Mouse (Mus musculus): ENCODE measurements around the gene Slc22a4. TPM values are rescaled to one million over a fixed set of nuclear protein-coding genes. Genes with fewer than 3 reads are reported as not detected.
"Not testable (repeated sequence)": the region's sequence is repeated elsewhere in the genome, so short reads cannot be mapped to it uniquely, and the experiment has no call there.

Slc22a4 gene
- total RNA-seq, 2 experiments from 2014 or later, result 4.0 to 4.5 TPM

DNA sequence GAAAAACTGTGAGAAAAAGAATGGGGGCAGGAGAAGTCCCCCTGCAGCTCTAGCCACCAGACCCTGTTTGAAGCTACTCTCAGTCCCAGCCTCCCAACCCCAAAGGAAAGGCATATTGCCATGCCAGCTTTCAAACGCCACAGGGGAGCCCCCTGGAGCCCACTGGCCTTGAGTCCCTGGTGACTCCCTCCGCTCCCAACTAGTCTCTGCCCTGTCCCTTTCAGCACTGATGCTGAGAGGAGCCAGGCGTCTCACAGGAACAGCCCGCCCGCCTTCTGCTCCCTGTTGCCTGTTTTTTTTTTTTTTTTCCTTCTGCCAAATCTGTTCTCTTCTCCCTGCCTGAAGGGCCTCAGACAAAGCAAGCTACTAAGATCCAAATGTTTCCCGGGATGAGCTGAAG is 30.8 kb upstream of the Slc22a4 start:
- peak in 1 of 2 experiments; percentile 46 for DNase-seq (ENCODE audit: low spot score in 2 of 2)
- intact Hi-C loops (cut with DNase I), result no loop called here

DNA sequence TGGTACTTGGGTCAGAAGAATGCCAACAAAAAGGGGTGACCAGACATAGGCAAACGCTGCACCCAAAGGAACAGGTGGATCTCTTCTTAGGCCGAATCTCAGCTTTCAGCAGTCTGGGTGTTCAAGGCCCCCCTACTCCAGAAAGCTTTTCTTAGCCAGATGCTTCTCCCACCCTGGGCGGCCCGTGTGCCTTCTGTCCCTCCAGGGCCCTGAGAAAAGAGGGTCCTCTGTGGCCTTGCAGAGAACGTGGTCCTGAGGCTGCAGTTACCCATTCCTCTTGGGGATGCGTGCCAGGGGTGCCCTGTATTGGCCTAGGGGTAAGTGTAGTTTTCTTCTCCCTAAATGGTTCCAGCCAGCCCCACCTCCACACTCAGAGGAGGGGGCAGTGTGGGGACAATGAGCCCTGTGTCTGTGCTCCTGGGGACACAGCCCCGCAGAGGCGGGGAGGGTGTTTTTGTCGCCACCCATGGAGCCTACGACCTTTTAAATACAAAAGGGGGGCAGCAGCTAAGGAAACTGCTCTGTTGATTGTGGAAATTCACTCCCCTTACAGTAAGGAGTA is 30.2 kb upstream of the Slc22a4 start:
- DNase-seq (ENCODE audit: low spot score in 2 of 2), result no peak
- intact Hi-C loops (cut with DNase I), result no loop called here

DNA sequence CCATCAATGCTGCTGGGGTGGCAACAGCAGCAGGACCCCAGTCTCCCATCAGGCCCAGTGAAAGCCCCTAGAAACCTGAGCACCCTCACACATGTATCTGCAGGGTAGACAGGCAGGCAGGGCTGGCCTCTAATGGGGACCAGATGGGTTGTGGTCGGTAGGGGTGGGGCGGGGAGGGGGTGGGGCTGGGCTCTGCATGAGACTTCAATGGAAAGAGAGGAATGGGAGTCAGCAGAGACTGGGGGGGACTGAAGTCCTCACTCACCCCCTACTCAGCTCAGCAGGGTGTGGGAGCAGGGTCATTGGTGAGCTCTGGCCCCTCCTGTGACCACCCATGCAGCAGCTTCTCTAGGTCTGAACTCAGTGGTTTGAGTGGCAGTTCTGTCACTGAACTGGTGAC is 29.5 kb upstream of the Slc22a4 start:
- intact Hi-C loops (cut with DNase I), result no loop called here
- no peak for DNase-seq (ENCODE audit: low spot score in 2 of 2)

DNA sequence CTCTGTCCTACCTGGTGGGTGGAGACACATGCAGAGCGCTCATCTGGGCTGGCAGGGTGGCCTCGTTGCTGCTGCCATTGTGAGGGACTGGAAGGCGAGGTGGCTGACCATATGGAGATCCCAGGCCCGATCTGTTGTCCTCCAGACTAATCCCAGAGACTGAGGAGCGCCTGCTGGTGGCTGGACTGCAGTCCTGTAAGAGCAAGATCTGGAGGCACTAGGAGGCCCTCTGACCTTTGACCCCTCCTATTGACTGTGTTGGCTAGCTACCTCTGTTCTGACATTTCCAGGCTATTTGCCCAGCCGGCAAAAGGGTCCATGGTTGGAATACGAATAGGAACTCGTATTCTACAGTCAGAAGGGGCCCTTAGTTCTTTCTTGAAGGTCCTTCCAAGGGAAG is 28.2 kb upstream of the Slc22a4 start:
- intact Hi-C loops (cut with DNase I), result no loop called here
- peak in 1 of 2 experiments; percentile 65 for DNase-seq (ENCODE audit: low spot score in 2 of 2)

DNA sequence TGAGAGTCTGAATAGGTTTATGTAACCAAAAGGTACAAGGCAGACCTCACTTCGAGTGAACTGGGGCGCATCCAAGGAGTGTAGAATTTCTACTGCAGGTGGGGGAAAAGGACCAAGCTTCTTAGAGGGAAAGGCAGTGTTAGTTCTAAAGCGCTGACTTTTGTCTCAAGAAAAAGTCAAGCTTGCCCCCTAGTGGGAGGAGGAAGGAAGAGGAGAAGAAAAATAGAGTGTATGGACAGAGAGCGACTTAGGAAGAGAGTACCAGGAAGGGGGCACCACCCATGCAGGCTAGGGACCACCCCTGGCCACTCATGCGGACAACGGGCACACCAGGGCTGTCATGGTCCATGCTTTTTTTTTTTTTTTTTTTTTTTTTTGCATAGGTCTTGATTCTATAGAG is 26.4 kb upstream of the Slc22a4 start:
- DNase-seq (ENCODE audit: low spot score in 2 of 2), result peak; percentile 71 to 73
- intact Hi-C loops (cut with DNase I), result loop anchor here (2.0 to 5.0 kb wide), 2 partner anchors 51 to 122 kb away; no protein-coding TSS in a partner anchor

DNA sequence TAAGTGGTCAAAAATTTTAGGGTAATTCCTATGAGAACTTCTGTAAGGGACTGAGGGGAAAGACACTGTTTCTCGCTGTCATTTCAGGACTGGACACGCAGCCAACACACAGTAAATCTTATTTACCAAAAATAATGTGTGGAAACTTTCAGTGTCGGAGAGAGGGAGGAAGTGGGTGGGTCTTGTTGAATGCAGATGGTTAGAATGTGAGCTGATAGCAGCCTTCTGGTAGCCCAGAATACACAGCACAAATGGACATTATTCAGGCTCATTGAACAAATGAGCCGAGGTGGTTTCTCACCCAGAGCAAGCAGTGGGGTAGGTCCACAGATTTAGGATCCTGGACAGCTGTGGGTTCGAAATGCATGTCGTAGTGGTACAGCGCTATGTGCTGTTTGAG is 25.2 kb upstream of the Slc22a4 start:
- no peak for DNase-seq (ENCODE audit: low spot score in 2 of 2)
- intact Hi-C loops (cut with DNase I), result loop anchor here (5.0 kb wide), 1 partner anchor 121 kb away; no protein-coding TSS in a partner anchor

DNA sequence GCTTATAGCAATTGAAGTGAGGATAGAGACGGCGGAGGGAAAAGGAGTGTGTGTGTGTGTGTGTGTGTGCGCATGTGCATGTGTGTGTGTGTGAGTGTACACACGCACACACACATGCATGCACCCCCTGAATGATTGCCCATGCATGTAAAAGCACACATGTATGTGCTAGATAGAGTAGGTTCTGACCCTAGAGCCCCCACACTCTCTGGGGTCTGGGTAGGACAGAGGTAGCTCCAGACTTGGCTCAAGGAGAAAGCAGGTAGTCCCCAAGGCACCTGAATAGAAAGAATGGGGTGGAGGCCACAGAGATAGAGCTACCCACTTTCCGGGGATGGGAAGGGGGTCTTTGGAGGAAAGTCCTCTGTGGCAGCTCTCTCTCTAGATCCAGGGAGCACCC is 24.2 kb upstream of the Slc22a4 start:
- no peak for DNase-seq (ENCODE audit: low spot score in 2 of 2)
- intact Hi-C loops (cut with DNase I), result loop anchor here (5.0 kb wide), 1 partner anchor 120 kb away; no protein-coding TSS in a partner anchor

DNA sequence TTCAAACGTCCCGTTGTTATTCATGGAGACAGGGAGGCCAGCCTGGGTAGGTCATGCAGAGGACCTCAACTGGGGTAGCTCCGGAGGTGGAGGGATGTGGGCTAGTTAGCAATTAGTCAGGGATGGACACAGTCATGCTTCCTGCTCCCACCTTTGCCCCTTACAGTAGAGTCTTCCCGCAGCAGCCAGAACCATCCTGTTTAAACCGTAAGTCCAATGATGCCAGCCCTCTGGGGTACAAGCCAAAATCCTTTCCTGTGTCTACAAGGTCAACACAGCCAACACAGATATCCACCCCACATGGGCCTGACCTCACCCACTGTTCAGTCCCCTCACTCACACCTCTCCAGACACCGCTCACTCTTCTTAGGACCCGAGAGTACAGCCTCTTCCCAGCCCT is 23.3 kb upstream of the Slc22a4 start:
- intact Hi-C loops (cut with DNase I), result loop anchor here (5.0 kb wide), 1 partner anchor 119 kb away; no protein-coding TSS in a partner anchor

DNA sequence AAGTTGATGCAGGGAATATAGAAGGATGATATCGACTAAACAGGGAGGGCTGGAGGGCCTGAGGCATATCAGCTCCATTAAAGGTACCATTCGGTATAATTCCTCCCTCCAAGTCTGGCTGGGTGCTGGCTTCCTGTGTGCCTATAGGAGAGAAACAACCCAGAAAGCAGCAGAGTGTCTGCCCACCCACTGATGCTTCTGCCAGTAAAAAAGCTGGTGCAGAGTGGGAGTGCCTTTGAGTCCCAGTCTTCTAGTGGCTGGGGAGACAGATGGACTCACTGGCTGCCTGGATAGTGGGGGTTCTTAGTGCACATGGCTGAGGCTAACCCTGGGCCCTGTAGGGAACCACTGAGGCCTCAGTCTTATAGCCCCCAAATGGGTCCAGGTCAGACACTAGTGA is 22.3 kb upstream of the Slc22a4 start:
- no peak for DNase-seq (ENCODE audit: low spot score in 2 of 2)

More for the DNA sequence above, 23.3 kb upstream of the Slc22a4 start:
- DNase-seq (ENCODE audit: low spot score in 2 of 2), result no peak

DNA sequence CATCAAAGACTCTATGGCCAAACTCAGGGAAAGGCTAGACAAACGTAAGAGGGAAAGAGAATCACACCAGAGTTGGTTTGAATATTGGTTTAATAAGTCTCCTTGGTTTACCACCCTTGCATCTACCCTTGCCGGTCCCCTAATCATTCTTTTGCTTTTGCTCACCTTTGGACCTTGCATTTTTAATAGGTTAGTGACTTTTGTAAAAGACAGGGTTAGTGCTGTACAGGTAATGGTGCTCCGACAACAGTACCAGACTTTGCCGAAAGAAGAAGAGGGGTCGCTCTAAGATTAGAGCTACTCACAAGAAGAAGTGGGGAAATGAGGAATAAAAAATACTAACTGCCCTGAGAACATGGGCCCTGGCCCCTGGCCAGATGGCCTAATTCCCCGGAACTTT is 12.8 kb upstream of the Slc22a4 start:
- intact Hi-C loops (cut with DNase I), result no loop called here
- no peak for DNase-seq (ENCODE audit: low spot score in 2 of 2)

More for the DNA sequence above, 22.3 kb upstream of the Slc22a4 start:
- intact Hi-C loops (cut with DNase I), result loop anchor here (5.0 kb wide), 1 partner anchor 118 kb away; no protein-coding TSS in a partner anchor

DNA sequence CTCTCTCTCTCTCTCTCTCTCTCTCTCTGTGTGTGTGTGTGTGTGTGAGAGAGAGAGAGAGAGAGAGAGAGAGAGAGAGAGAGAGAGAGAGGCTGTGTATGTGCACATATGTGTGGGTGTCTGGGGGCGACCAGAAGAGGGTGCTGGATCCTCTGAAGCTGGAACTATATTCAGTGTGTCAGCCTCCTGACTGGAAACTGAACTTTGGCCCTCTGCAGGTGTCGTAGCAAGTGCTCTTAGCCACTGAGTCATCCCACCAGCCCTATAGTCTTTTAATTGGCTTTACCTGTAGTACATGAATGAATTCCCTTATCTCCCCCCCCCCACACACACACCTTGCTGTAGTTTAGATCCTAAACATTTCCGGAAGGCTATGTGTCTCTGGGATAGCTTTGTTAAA is 5.0 kb upstream of the Slc22a4 start:
- DNase-seq (ENCODE audit: low spot score in 2 of 2); intact Hi-C loops (cut with DNase I): not testable (repeated sequence)

DNA sequence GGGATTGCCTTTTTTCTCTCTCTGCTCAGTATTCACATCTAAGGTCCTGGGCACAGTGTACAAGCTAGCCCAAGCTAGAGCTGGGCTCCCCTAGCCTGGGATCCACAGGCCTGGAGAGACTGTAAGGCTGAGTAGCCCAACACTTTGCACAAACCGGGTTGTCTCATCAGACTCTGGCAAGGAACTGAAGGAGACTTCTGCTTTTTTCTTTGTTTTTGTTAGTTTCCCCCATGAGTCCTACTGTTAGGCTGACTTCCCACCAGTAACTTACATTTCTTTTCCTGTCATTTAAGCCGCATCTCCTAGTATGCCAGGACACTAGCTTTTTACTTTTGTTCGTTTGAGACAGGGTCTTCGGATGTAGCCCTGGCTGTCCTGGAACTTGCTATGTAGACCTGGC is 1.1 kb upstream of the Slc22a4 start:
- DNase-seq (ENCODE audit: low spot score in 2 of 2), result no peak
- intact Hi-C loops (cut with DNase I), result no loop called here

DNA sequence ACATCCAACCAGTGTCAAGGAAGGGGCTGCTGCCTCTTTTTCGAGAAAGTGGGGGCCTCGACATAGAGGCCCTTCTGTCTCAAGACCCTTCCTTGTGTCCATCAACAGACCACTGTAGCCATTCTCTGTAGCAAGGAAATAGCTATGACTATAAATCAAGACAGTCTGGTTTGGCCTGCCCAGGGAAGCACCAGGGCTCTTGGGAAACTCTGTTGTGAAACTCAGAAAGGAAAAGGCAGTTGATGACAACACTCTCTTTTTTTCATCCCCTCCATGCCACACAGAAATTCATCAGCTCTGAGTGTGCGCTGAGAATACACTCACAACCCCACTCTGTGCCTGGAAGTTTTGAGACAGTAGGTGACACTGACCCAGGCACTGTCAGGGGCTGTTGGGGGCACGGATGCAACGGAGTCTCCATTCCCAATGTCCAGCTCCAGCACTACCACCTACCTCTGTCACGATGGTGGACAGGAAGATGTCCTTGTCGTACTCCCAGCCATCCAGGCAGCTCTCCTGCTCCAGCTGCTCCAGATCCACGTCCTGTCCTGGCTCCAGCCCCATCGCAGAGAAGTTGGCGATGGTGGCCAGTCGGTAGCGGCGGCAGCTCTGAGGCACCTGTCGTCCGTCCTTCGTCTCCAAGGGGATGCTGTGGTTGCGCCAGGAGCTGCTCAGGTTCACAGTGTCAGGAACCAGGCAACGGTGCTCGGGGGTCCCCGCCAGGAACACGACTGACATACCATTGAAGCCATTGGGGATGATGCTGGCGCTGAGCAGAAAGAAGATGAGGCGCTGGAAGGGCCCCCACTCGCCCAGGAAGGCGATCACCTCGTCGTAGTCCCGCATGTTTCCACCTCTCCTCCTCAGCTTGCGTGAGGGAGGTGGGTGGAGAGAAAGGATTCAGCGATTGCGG is 503 bp downstream of the Slc22a4 start:
- intact Hi-C loops (cut with DNase I), result no loop called here
- peak in 1 of 2 experiments; percentile 9 for DNase-seq (ENCODE audit: low spot score in 2 of 2)

DNA sequence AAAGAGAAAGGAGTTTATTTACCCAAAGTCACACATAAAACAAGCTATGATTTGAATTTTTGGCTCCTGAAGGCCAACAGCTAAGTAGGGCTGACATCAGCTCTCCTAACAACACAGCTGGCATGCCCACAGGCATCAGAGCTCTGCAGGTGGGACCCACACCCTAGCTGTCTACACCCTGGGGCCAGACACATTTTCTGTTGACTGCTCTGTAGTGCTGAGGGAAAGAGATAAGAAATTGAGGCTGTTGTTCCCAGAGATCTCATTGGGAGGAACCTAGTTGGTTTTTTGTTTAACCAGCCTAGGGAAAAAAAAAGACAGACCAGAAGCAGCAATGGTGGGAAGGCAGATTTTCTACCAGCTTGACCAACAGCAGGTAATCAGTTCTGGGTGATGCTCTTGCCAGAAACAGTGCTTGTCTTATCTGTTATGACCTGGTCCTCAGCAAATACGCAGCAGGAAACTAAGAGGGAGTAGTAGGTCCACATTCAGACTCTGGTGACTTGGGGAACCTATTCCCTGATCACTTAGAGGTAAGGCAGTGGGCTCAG is 1.3 kb downstream of the Slc22a4 start:
- DNase-seq (ENCODE audit: low spot score in 2 of 2), result no peak
- intact Hi-C loops (cut with DNase I), result no loop called here

DNA sequence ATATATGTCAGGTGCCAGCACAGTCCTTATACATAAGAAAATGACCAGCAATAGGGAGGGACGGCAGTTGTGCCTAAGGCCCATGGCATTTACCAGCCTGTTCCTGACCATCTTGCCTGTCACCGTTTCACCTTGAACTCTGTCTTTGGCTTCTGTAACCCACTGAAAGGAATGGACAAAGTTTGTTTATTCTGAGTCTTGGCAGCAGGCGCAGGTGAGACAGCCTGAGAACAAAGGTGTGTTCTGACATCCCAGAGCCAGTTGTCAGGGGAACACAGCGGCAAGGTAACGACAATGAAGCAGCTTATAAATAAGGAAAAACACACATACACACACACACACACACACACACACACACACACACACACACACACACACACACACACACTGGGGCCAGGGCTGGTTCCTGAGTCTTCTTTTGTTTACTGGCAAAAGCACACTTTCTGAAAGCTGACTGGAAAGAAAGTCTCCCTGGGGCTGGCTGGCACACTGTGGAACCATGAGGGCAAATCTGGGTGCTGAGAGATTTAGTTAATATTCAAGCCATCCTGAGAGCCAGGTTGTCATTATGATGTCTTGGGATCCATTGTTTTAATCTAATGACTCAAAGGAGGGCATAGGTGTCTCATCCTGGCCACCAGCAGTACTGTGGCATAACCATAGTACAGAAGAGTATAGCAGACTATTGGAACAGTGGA is 6.3 kb downstream of the Slc22a4 start:
- intact Hi-C loops (cut with DNase I), result no loop called here

DNA sequence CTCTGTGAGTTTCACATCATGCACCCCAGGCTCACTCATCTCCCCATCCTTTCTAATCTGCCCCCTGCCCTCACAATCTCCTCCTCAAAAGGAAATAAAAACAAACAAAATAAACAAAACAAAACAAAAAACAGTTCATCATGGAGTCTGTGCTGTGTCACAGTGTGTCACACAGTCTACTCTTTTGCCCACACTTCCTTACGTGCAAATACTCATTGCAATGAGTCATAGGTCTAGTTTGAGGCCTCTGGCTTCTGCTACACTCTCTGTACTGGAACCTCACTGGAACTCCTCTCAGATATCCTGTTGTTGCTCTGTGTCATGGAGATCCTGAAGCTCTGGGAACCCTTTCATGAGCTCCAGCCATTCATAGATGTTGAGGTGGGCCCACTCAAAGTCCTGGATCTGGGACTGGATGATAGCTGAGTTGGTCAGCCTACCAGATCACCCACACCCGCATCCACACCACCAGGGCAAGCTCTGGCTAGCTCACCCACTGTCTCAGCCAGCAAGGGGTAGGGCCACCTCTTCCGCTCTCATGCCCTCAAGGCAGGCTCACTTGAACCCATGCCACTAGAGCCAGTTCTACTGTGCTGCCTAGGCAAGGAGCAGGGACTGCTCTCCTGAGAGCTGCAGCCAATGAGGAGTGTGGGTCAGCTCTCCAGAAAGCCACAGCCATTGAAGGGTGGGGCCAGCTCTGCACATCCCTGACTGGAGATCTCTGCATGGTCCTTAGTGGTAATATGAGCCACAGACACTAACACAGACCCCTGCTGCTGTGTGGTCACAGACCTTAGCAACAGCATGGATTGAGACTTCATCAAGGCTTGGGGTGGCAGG is 8.8 kb downstream of the Slc22a4 start:
- intact Hi-C loops (cut with DNase I), result no loop called here
- DNase-seq (ENCODE audit: low spot score in 2 of 2), result no peak

More for the DNA sequence above, 6.3 kb downstream of the Slc22a4 start:
- DNase-seq (ENCODE audit: low spot score in 2 of 2), result no peak

DNA sequence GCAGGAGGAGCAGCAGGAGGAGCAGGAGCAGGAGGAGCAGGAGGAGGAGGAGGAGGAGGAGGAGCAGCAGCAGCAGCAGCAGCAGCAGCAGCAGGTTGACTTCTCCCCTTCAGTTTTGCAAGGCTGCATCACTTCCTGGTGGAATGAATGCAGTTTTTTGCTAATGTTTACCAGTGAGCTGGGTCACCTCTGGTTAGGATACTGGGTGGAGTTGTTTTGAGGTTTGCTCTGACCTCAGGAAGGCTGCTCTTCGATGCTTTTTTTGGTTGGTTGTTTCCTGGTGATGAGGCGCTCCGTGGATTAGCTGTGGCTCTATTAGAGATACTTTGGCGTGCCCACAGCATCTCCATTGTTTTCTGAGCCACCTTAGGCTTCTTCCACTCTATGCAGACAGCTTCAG is 10.3 kb downstream of the Slc22a4 start:
- DNase-seq (ENCODE audit: low spot score in 2 of 2), result no peak
- intact Hi-C loops (cut with DNase I), result no loop called here

DNA sequence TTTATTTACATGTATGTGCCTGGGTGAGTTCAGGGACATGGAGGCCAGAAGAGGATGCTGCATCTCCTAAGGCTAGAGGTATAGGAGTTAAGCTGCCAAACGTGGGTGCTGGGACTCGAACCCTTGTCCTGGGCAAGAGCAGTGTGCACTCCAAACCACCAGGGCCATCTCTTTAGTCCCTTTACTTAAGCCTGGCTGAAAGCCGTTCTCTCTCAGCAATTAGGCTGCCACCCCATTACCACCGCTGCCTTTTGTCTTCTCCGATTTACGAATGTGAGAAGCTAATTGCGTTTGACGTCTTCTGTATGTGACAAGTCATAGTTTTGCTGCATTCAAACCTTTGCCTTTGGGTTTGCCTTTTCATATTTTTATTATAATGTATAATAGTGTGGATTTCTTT is 11.8 kb downstream of the Slc22a4 start:
- no peak for DNase-seq (ENCODE audit: low spot score in 2 of 2)
- intact Hi-C loops (cut with DNase I), result no loop called here

DNA sequence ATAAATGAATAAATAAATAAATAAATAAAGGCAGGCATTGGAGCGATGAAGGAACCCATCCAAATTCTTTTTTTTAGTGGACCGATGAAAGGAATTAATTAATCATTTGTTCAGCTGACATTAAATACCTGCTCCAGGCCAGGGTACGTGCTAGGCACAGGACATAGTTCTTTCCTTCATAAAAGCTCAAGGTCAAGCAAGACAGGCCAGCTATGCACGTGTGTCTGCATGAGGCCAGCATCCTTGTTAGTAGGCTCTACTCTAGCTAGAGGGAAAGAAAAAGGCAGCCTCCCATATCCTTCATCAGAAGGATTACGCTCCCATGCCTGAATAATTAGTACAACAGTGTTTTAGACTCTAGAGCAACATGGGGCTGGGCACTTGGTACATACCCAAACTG is 14.9 kb downstream of the Slc22a4 start:
- intact Hi-C loops (cut with DNase I), result no loop called here

More for the DNA sequence above, 14.9 kb downstream of the Slc22a4 start:
- DNase-seq (ENCODE audit: low spot score in 2 of 2), result no peak
